Mouse (Mus musculus): ENCODE measurements around the gene Cd40lg.

The Cd40lg gene

DNA sequence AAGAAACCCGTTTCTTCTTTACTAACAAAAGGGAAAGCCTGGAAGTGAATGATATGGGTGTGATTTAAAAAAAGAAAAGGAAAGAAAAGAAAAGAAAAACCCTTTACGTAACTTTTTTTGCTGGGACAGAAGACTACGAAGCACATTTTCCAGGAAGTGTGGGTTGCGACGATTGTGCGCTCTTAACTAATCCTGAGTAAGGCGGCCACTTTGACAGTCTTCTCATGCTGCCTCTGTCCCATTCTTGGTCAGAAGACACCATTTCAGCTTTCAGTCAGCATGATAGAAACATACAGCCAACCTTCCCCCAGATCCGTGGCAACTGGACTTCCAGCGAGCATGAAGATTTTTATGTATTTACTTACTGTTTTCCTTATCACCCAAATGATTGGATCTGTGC, at the start of gene Cd40lg:
TSS of gene Cd40lg (plus strand) at position 268 of the 400 bp plus-strand sequence.
- in situ Hi-C loops (cut with MboI, MseI): no loop called here

DNA sequence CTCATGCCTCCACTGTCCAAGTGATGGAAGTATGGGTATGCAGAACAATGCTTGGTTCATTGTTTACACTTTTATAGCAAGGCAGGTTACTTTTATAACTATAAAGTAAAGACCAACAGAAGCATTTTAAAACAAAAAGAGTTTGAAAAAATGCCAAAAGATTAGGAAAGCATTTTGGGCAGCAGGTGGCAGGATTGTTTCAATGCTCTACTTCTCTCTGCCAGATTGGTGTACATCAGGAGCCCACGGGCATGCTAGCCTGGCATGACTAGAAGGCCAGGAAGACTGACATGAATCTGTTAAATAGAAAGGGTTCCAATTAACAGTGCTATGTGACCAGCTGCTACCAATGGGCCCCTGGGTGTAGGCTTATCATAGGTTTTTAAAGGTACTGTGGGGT, 45.4 kb upstream of the Cd40lg start:
- in situ Hi-C loops (cut with MboI, MseI): no loop called here

DNA sequence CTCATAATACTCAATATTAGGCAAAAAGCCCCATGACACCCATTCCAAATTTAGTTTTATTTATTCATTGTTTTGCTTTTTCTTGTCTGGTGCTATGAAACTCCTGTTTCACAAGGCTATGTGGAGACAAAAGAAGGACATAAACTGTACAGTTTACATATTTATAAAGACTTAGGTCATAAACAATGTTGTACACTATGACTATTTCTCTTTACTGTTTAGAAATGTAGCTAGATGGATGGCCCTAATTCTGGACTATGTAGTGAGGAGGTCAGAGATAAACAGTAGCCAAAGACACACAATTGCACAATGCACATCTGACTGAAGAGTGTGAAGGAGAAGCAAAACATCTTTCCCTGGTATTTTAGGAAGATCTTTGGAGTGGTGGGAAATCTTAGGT, 40.7 kb upstream of the Cd40lg start:
- in situ Hi-C loops (cut with MboI, MseI): no loop called here

DNA sequence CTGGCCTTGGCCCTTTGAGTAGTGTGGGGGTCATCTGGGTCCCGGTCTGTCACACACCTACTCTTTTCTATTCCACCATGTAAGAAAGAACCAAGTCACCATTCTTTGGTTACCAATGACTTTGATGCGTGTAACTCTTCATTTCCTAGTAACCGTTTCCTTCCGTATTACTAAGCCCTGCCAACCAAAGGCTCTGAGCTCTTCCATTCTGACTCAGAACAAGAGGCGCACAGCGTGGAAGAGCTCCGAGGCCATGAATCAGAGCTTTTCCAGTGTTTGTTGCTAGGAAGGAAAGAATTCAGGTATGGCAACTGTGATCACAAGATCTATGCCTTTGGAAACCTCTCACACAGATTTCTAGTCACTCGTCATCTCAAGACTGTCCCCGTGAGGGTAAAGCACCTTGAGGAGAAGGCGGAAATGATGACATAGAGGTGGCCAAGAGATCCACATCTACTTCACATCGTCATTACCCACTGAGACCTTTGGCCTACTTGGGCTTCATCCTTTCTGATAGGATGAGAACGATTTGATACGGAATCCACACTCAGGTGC, 34.6 kb upstream of the Cd40lg start:
- in situ Hi-C loops (cut with MboI, MseI): loop anchor here in 1 of 2 experiments (5.0 kb wide), 1 partner anchor 40 kb away; no protein-coding TSS in a partner anchor

DNA sequence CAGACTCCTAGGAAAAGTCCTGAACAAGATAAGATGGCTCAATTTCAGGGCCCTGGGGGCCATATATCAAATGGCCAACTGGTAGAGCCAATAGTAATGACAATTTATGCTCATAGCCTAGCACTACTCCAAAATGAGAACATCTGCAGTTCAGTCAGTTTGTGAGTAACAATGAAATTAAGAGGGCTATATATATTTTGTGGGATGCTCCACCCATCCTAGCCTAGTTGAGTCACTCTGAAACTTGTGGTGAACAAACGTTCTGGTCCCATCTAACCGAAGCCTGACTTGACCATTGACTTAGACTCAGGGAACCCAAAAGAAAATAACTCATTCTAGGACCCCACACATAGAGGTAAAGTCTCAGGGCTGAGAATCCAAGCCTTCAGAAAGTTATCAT, 29.5 kb upstream of the Cd40lg start:
- in situ Hi-C loops (cut with MboI, MseI): no loop called here

DNA sequence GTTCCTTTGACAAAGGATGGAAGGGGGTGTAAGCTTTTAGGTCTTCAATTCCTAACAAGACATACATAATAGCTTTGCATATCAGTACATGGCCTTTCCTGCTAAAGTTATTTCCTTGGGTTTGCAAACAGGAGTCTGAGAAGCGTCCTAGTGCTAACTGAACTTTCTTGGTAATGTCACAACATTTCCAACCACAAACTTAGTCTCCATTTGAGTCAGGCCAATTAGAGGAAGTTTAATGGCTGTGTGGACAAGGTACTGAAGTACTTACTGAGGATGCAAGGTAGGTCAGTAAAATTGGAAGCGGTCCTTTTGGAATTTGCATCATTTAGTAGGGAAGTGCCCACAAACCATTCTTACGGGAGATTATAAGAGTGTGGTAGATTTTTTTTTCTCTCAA, 28.6 kb upstream of the Cd40lg start:
- in situ Hi-C loops (cut with MboI, MseI): no loop called here

DNA sequence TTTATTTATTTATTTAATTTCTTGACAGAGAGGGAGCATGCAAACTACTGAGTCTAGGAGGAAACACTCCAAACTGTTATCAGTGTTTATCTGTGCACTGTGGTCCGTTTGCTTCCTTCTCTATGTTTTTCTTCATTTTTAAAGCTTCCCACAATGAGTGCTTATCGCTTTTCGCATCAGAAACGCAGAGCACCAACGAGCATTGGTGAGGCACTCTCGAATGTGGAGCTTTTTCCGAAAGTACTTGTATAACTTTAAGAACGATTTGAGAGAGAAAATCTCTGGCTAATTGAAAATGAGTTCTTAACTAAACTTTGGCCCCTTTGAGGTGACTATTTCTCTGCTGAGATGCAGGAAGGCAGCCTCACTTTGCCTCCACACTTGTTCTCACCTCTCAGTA, 24.6 kb upstream of the Cd40lg start:
- in situ Hi-C loops (cut with MboI, MseI): no loop called here

DNA sequence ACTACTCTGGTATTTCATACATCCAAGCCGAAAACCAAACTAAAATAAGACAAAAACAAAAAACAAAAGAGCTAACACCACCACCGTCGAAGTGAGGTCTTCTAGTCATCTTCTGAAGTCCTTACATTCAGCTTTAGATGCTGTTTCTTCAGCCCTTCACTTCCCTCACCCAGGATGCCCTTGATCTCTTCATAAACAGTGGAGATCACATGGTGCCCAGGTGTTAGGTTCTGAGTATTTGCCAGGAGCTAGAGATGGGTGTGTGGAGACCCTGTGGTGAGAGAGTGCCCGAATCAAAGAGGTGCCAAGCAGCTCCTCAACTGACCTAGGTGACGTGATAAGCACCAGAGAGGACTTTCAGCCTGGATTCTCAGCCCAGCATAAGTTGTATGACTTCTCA, 22.6 kb upstream of the Cd40lg start:
- in situ Hi-C loops (cut with MboI, MseI): no loop called here

DNA sequence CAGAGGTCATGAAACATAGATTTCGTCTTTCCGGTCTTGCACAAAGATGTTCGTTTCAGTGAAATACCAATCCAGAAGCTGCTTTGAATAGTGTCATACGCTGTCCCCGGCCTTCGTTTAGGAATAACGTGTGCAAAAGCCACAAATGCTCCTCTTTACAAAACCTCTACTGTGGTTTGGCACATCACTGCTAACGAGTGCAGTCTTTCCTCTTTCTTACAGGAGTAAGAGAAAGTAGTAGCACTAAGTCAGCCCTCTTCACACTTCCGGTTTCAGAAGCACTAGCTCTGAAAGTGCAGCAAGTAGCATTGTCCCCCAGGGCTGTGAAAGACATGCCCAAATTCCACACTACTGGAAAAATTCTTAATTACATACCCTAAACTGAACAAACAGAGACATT, 15.6 kb upstream of the Cd40lg start:
- in situ Hi-C loops (cut with MboI, MseI): no loop called here

DNA sequence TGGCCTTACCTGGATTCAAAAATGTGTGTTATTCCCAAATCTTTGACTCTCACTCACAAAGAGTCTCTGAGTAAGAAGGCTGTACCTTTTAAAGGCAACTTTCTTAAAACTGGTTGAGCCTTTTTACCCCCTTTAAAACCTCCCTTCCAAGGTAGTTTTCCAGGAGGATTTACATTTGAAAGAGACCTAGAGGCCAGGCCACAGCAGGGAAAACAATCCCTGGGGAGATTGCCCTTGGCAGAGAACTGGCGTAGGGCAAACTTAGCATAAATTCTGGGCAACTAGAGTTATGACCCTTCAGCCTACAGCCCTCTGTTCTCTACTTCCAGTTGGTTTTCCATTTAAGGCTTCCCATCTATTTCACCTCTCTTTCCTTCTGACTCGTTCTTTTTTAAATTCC, 13.9 kb upstream of the Cd40lg start:
- in situ Hi-C loops (cut with MboI, MseI): no loop called here

DNA sequence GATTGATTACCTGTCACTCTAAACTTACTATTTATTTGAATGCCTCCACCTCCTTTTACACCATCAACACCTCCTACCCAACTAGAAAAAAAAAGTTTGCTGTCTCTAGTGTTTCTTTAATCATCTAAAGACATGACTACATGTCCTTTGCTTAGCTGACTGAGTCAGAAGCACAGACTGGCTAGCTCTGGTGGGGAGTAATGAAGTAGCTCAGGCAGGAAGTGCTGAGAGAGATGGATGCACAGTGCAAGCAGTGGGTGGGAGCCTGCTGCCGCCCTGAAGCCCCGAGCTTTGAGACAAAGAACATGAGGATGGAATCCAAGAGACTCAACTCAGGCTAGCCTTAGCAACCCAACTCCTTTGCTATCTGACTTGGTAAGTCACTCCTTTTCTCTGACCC, 11.5 kb upstream of the Cd40lg start:
- in situ Hi-C loops (cut with MboI, MseI): no loop called here

DNA sequence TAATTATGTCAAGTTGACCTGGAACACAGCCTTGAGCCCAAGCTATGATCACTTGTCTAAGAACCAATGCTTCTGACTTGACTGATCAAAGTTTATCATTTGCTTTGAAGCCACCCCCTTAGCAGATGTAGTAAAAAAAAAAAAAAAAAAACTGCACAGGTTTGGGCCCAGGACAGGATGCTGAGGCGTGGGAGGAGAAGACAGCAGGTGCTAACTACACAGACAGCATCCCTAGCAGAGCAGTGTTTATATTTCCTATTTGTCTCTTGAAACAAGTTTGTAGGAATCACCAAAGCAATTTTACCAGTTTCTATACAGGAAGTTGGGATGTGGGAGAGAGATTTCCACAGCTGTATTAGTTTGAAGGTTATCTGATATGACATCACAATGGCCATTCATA, 1.4 kb upstream of the Cd40lg start:
- in situ Hi-C loops (cut with MboI, MseI): no loop called here

DNA sequence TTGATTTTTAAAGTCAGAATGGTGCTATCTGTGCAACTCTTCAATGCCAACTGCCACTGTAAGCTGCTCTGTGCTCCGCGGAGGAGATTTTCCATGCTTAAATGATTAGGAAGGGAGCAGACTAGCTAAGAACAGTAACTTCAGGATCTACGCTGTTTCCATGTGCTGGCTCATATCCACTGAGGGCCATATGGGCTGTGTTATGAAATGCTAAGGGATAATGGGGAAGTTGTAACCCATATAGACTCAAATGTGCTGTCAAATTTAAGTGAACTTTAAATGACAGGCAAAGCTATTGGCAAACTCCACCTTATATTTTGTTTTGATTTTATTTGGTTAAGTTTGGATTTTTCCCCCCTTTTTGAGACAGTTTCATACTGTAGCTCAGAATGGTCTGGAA, 919 bp downstream of the Cd40lg start:
- in situ Hi-C loops (cut with MboI, MseI): no loop called here

DNA sequence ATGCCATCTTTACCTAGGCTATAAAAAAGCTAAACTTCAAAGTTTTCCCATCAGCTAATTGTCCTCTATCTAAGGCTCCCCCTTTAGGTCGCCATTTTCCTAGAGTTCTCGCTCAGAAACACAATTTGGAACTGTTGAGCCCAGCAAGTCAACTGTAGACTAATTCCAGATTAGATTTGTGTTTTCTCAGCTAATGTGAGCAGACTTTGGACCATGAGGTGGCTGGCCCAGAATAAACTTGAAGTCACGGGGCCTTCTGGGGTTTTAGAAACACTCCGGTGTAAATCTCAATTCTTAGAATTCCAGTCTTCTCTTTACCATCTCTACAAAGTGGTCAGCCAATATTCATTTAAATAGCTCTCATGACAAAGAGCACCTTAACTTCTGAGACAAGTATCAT, 3.6 kb downstream of the Cd40lg start:
- in situ Hi-C loops (cut with MboI, MseI): loop anchor here in 1 of 2 experiments (5.0 kb wide), 1 partner anchor 38 kb away; no protein-coding TSS in a partner anchor

DNA sequence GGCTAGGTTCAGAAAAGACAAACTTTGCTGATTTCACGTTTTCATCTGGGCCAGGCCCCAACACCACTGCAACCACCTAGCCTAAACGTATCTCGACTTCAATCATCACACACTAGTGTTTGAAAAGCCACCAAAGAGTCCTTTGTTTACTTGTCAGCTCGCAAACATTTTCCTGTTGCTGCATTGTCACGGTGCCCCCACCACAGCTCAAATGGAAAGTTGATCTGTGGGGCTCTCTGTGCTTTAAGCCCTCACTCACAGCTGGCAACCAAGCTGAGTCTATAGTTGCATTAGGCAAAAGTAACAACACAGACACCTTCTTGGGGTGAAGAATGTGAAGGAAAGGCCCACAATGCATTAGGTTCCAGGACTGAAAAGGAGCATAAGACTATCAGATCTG, 4.3 kb downstream of the Cd40lg start:
- in situ Hi-C loops (cut with MboI, MseI): loop anchor here in 1 of 2 experiments (5.0 kb wide), 1 partner anchor 39 kb away; no protein-coding TSS in a partner anchor

DNA sequence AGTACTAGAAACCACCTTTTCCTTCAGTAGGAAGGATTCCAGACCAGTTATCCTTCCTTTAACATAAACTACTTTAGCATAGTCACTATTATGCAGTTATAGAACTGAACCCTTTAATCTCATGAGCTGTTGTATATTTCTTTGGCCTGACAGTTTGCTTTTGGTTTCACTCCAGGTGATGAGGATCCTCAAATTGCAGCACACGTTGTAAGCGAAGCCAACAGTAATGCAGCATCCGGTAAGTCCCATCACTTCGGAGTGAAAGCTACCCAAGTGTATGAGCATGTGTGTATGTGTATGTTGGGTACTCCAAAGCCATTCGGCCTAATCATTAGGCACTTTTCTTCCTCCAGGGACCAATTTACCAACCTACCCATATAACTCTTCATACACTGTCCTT, 7.6 kb downstream of the Cd40lg start:
- in situ Hi-C loops (cut with MboI, MseI): loop anchor here in 1 of 2 experiments (5.0 kb wide), 1 partner anchor 42 kb away; no protein-coding TSS in a partner anchor

DNA sequence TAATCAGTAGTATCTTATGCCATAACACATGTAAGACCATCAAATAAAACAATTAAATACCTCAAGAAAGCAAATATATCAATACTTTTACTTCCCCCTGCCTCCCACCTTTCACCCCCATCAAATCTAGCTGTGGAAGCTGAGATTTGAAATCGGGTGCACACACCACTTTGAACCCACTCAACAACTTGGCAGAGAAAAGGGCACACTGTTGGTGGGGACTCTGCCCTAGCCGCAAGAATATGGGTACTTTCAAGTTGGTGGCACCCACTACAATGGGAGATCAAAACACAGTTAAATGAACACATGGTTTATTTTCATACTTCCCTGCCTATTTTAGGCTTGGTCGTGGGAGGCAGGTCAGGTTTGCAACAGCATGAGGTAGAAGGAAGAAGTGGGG, 9.9 kb downstream of the Cd40lg start:
- in situ Hi-C loops (cut with MboI, MseI): no loop called here

DNA sequence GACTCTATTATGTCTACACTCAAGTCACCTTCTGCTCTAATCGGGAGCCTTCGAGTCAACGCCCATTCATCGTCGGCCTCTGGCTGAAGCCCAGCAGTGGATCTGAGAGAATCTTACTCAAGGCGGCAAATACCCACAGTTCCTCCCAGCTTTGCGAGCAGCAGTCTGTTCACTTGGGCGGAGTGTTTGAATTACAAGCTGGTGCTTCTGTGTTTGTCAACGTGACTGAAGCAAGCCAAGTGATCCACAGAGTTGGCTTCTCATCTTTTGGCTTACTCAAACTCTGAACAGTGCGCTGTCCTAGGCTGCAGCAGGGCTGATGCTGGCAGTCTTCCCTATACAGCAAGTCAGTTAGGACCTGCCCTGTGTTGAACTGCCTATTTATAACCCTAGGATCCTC, 11.4 kb downstream of the Cd40lg start:
- in situ Hi-C loops (cut with MboI, MseI): no loop called here

DNA sequence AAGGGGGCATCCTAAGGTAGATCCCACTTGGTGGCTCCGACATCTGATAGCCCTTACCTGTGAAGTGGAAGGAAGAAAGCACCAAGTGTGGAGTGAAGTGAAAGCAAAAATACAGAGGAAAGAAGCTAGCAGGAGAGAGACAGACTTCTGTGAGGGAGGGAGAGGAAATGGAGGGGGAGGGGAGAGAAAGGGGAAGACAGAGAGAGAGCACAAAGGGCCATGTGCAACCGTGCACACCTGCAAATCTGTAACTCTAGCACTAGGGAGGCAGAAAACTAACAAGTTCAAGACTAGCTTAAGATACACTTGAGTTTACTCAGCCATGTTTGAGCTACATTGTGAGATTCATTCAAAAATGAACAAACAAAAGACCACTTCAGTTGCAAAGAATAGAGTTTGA, 16.2 kb downstream of the Cd40lg start:
- in situ Hi-C loops (cut with MboI, MseI): no loop called here

DNA sequence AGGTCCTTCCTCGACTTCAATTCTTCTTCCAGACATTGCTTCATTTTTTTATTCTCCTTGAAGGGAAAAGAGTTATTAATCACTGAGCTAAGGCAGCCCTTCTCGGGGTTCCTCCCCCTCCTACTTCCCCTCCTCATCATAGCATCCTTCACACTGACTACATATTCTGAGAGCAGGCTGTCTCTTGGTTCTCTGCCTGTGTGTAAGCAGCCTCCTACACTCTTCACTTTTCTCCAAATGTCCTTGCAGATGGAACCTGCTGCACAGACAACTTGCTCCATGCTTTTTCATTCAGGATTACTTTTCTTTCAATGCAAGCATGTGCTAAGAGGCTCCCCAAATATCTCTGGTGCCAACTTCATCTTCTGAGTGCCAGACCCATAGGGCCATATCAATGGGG, 21.7 kb downstream of the Cd40lg start:
- in situ Hi-C loops (cut with MboI, MseI): no loop called here

DNA sequence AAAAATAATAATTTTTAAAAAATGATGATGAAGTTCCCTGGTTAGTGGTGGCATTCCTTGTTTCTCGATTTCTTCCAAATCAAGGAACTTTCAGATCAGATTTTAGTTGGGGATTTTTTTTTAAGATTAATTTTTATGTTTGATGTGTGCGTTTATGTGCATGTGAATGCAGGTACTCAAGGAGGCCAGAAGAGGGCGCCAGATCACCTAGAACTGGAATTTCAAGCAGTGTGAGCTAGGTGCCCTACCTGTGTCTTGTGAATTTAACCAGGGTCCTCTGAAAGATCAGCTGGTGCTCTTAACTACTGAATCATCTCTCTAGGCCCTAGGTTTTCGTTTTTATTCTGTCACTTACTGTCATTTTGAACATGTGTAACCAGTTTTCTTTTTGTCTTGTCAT, 24.0 kb downstream of the Cd40lg start:
- in situ Hi-C loops (cut with MboI, MseI): no loop called here

DNA sequence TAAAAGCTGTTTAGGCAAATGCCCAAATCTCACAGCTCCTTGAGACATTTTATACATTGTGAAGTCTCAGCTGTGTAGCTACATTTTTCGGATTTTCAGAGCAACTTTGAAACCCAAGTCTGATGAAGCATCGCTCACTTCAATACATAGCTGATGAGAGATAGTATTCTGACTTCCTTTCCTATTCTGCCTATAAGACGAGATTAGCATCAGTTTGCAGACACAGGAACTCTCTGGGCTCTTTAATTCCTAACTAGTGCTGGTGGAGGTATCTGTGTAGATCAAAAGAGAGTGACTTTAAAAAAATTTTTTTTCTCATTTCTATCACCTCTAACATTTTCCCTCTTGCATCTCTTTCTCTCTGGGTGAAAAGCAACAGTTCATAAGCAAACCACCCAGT, 26.6 kb downstream of the Cd40lg start:
- in situ Hi-C loops (cut with MboI, MseI): no loop called here

DNA sequence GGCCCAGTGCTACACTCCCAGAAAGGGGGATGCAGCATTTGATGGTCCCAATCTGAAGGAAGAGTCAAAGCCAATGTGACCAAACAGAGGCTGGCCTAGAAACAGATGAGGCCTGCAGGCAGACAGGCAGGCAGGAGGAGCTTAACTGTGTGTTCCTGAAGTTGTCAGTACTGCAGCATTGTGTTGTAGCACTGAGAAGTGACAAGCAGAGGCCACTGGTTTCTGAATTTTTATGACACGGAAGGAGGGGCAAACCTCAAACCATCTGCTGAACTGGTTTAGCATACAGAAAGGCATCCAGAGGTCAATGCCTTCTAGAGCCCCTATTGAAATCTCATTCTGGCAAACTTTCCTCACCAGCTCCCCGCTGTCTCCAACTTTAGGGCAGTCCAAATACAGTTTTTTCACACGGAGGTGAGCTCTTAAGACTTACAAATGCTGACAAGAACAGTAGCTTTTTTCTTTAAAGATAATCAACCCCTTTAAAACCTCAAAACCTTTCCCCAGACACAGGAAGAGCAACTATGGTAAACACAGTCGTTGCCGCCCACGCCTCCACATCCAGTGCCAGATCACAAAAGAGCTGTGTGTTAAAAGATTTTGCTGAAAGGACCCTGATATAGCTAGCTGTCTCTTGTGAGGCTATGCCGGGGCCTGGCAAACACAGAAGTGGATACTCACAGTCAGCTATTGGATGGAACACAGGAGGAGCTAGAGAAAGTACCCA, 41.5 kb downstream of the Cd40lg start:
- in situ Hi-C loops (cut with MboI, MseI): loop anchor here in 1 of 2 experiments (10.0 kb wide), 1 partner anchor 421 kb away; no protein-coding TSS in a partner anchor
